Mouse (Mus musculus) embryonic facial prominence, embryonic 13.5 days (tissue): ENCODE results near the gene Gpc6. TPM values are rescaled to one million over a fixed set of nuclear protein-coding genes. Genes with fewer than 3 reads are reported as not detected.

Source experiments
- ATAC-seq: fragments of 200-750 bp; cut with Nextera tagmentation; 2 replicates; pipeline ENCODE4 v1.8.0; 2017; ENCODE audit warnings: low read depth; ENCODE audit not compliant: insufficient number of reproducible peaks, insufficient read depth, low FRiP score, low TSS enrichment
- H3K27ac ChIP-seq: fragments of 300-500 bp; sonication (generic); 2 replicates; pipeline ENCODE4 v1.5.1; 2015; ENCODE audit warnings: moderate library complexity, mild to moderate bottlenecking, inconsistent platforms
- H3K27me3 ChIP-seq: fragments of 300-500 bp; sonication (generic); 2 replicates; pipeline ENCODE4 v1.6.1; 2015; ENCODE audit warnings: mild to moderate bottlenecking, inconsistent platforms
- H3K36me3 ChIP-seq: fragments of 300-500 bp; sonication (generic); 2 replicates; pipeline ENCODE4 v1.6.1; 2015; ENCODE audit warnings: mild to moderate bottlenecking, inconsistent platforms
- H3K4me1 ChIP-seq: fragments of 300-500 bp; sonication (generic); 2 replicates; pipeline ENCODE4 v1.6.1; 2015; ENCODE audit warnings: inconsistent platforms
- H3K4me2 ChIP-seq: fragments of 300-500 bp; sonication (generic); 2 replicates; pipeline ENCODE4 v1.6.1; 2015; ENCODE audit warnings: moderate library complexity, mild to moderate bottlenecking, inconsistent platforms
- H3K4me3 ChIP-seq: fragments of 300-500 bp; sonication (generic); 2 replicates; pipeline ENCODE4 v1.5.1; 2015; ENCODE audit warnings: mild to moderate bottlenecking, inconsistent platforms
- H3K9ac ChIP-seq: fragments of 300-500 bp; sonication (generic); 2 replicates; pipeline ENCODE4 v1.6.1; 2015; ENCODE audit warnings: mild to moderate bottlenecking, inconsistent platforms
- H3K9me3 ChIP-seq: fragments of 300-500 bp; sonication (generic); 2 replicates; pipeline ENCODE4 v1.6.1; 2016; ENCODE audit warnings: inconsistent platforms
- WGBS: fragments of 180-500 bp; shearing (Covaris S2); methylation state at CpG from one replicate; pipeline ENCODE4 v1.1.7; 2015; ENCODE audit warnings: mixed read lengths; 5-methylcytosine and 5-hydroxymethylcytosine counted together
- polyA plus RNA-seq: library from polyadenylated mRNA; unstranded; fragments of >200 nt; fragmentation: Nextera tagmentation; extraction: Ambion mirVana; gene quantifications from 2 replicates; pipeline ENCODE4 v1.2.1, GENCODE M21; 2015

The Gpc6 gene
- polyA plus RNA-seq, 1 experiment from 2014 or later = 57.7 TPM

GRCm38 (mm10) chr14:117581740-117582139 lies 656.6 kb downstream of the Gpc6 start:
- no peak for ATAC-seq
- Histone ChIP-seq H3K9ac (no peak overlapping the region), H3K4me1 (no peaks in the 10 kb centered on the region), H3K27me3 (no peaks in the 10 kb centered on the region), H3K4me2 (no peak overlapping the region), H3K4me3 (no peak overlapping the region), H3K27ac (no peak overlapping the region), H3K36me3 (no peaks in the 10 kb centered on the region), H3K9me3 (no peaks in the 10 kb centered on the region)
- 90% methylated on average over 6 of the region's 6 CpGs for WGBS

DNA sequence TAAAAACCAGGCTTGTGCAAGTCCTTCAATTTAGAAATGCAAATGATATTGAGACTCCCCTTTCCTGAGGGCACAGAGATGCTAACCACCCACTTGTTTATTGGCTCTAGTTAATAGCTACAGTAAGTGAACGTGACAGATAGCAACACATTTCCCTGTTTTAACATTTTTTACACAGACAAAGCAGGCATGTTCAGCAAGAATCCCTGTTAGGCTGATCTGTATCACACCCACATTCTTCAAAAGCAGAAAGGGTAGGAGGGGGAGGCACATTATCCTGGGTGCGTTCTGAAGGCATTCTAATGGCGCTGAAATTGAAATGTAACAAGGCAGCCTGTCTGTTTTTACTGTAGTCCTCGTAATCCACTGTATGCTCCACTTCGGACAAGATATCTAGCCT lies 674.6 kb downstream of the Gpc6 start:
- Histone ChIP-seq H3K9ac (no peak overlapping the region), H3K4me3 (no peak overlapping the region), H3K27ac (no peak overlapping the region), H3K4me1 (no peaks in the 10 kb centered on the region), H3K4me2 (no peak overlapping the region), H3K36me3 (no peaks in the 10 kb centered on the region), H3K27me3 (no peaks in the 10 kb centered on the region), H3K9me3 (no peaks in the 10 kb centered on the region)
- no peak for ATAC-seq
- WGBS = 67% methylated on average over 5 of the region's 5 CpGs

DNA sequence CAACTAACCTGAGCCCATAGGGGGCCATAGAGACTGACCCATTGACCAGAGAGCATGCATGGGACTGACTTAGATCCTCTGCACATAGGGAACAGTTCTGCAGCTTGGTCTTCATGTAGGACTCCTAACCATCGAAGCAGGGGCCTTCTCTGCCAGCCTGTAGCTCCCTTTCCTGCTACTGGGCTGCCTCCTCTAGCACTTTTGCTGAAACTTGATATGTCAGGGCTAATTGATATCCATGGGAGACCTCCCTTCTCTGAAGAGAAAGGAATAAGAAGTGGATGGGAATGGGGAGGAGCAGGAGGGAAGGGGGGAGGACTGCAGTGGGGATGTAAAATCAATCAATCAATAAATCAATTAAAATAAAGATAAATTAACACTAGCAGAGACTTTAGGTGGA lies 678.7 kb downstream of the Gpc6 start:
- H3K4me1 ChIP-seq = no peaks in the 10 kb centered on the region
- WGBS = 56% methylated on average over 1 of the region's 1 CpGs
- no peak overlapping the region for H3K4me3 ChIP-seq

GRCm38 (mm10) chr14:117605750-117606149 lies 680.6 kb downstream of the Gpc6 start:
- no peaks in the 10 kb centered on the region for H3K36me3 ChIP-seq
- no peaks in the 10 kb centered on the region for H3K4me1 ChIP-seq
- H3K27ac ChIP-seq = no peak overlapping the region
- no peak overlapping the region for H3K4me3 ChIP-seq
- no peak overlapping the region for H3K4me2 ChIP-seq
- no peaks in the 10 kb centered on the region for H3K27me3 ChIP-seq
- ATAC-seq = no peak
- WGBS = 84% methylated on average over 2 of the region's 2 CpGs
- no peak overlapping the region for H3K9ac ChIP-seq
- H3K9me3 ChIP-seq = no peaks in the 10 kb centered on the region

More for the DNA sequence above, 678.7 kb downstream of the Gpc6 start:
- Histone ChIP-seq H3K27ac (no peak overlapping the region), H3K4me2 (no peak overlapping the region), H3K36me3 (no peaks in the 10 kb centered on the region), H3K9me3 (no peaks in the 10 kb centered on the region), H3K27me3 (no peaks in the 10 kb centered on the region), H3K9ac (no peak overlapping the region)
- ATAC-seq = no peak

- Histone ChIP-seq H3K9ac (no peak overlapping the region), H3K27ac (no peak overlapping the region), H3K4me2 (no peak overlapping the region), H3K36me3 (no peaks in the 10 kb centered on the region), H3K4me1 (0 out of 2 replicates have a peak, but pooled peaks cover 2% of the 10 kb centered on the region), H3K27me3 (no peaks in the 10 kb centered on the region), H3K9me3 (no peaks in the 10 kb centered on the region), H3K4me3 (no peak overlapping the region)
- ATAC-seq = no peak
- 19% methylated on average over 3 of the region's 3 CpGs for WGBS
Measured at GRCm38 (mm10) chr14:117611113-117611512, 686.0 kb downstream of the Gpc6 start.

- no peak overlapping the region for H3K4me3 ChIP-seq
- no peak overlapping the region; the same call in 1 of the 2 replicates for H3K27ac ChIP-seq
- H3K4me1 ChIP-seq = peaks cover 9% of the 10 kb centered on the region
- no peaks in the 10 kb centered on the region for H3K36me3 ChIP-seq
- H3K9me3 ChIP-seq = no peaks in the 10 kb centered on the region
- H3K9ac ChIP-seq = no peak overlapping the region
- no peak for ATAC-seq
- H3K27me3 ChIP-seq = no peaks in the 10 kb centered on the region
- 56% methylated on average over 9 of the region's 9 CpGs for WGBS
- no peak overlapping the region for H3K4me2 ChIP-seq
Measured at GRCm38 (mm10) chr14:117625100-117625710, 700.1 kb downstream of the Gpc6 start.

GRCm38 (mm10) chr14:117634238-117634940 lies 709.3 kb downstream of the Gpc6 start:
- Histone ChIP-seq H3K27ac (no peak overlapping the region), H3K4me3 (no peak overlapping the region), H3K9me3 (no peaks in the 10 kb centered on the region), H3K9ac (no peak overlapping the region), H3K4me1 (no peaks in the 10 kb centered on the region), H3K4me2 (no peak overlapping the region), H3K27me3 (no peaks in the 10 kb centered on the region), H3K36me3 (no peaks in the 10 kb centered on the region)
- no peak for ATAC-seq
- WGBS = 61% methylated on average over 14 of the region's 14 CpGs

DNA sequence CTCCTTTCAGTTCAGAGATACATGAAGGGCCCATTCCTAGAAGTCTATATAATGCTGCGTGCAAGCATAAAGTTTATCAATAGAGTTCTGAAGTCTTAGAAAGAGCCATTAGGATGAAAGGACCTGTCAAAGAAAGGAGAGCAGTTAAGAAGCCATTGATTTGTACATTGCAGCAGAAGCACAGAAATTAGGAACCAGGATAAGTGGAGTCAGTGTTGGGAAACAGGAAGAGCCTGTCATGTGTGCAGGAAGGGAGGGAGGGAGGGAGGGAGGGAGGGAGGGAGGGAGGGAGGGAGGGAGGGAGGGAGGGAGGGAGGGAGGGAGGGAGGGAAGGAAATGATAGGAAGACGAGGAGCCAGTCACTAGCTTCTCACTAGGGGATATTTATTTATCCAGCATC lies 716.7 kb downstream of the Gpc6 start:
- WGBS = 81% methylated on average over 2 of the region's 2 CpGs
- no peaks in the 10 kb centered on the region for H3K9me3 ChIP-seq
- H3K27ac ChIP-seq = no peak overlapping the region
- no peaks in the 10 kb centered on the region for H3K36me3 ChIP-seq
- ATAC-seq = no peak
- H3K27me3 ChIP-seq = no peaks in the 10 kb centered on the region
- H3K4me2 ChIP-seq = no peak overlapping the region
- no peaks in the 10 kb centered on the region for H3K4me1 ChIP-seq
- no peak overlapping the region for H3K4me3 ChIP-seq
- no peak overlapping the region for H3K9ac ChIP-seq

GRCm38 (mm10) chr14:117643069-117643468 lies 718.0 kb downstream of the Gpc6 start:
- Histone ChIP-seq H3K9me3 (no peaks in the 10 kb centered on the region), H3K27me3 (no peaks in the 10 kb centered on the region), H3K36me3 (no peaks in the 10 kb centered on the region), H3K4me3 (no peak overlapping the region), H3K27ac (no peak overlapping the region), H3K9ac (no peak overlapping the region), H3K4me2 (no peak overlapping the region), H3K4me1 (no peaks in the 10 kb centered on the region; the same call in 1 of the 2 replicates)
- ATAC-seq = no peak
- WGBS = 83% methylated on average over 1 of the region's 1 CpGs

- no peak for ATAC-seq
Measured at GRCm38 (mm10) chr14:117648199-117648960, 723.3 kb downstream of the Gpc6 start.

DNA sequence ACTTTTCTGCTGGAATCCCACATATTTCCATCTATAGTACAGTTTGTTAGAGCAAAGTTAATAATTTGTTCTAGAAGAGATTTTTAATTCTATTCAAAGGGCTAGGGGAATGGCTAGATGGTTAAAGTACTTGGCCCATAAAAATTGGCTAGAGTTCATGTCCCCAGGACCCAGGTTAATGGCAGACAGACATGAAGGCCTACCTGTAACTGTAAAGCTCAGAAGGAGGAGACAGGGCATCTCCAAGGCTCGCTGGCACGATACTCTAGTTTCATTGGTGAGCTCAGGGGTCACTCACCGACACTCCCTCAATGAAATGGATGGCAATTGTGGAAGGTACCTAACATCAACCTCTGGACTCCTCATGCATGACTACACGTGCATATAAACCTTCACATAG lies 725.0 kb downstream of the Gpc6 start:
- Histone ChIP-seq H3K9ac (no peak overlapping the region), H3K4me3 (no peak overlapping the region), H3K9me3 (no peaks in the 10 kb centered on the region), H3K27me3 (no peaks in the 10 kb centered on the region), H3K36me3 (no peaks in the 10 kb centered on the region), H3K4me1 (peaks cover 10% of the 10 kb centered on the region), H3K27ac (no peak overlapping the region), H3K4me2 (no peak overlapping the region)
- 97% methylated on average over 4 of the region's 4 CpGs for WGBS
- no peak for ATAC-seq

More at GRCm38 (mm10) chr14:117648199-117648960, 723.3 kb downstream of the Gpc6 start:
- no peak overlapping the region for H3K4me3 ChIP-seq
- no peaks in the 10 kb centered on the region for H3K27me3 ChIP-seq
- no peak overlapping the region for H3K27ac ChIP-seq
- 56% methylated on average over 9 of the region's 9 CpGs for WGBS
- H3K4me2 ChIP-seq = no peak overlapping the region
- H3K9me3 ChIP-seq = no peaks in the 10 kb centered on the region
- no peak overlapping the region for H3K9ac ChIP-seq
- H3K4me1 ChIP-seq = peaks cover 10% of the 10 kb centered on the region
- no peaks in the 10 kb centered on the region for H3K36me3 ChIP-seq

DNA sequence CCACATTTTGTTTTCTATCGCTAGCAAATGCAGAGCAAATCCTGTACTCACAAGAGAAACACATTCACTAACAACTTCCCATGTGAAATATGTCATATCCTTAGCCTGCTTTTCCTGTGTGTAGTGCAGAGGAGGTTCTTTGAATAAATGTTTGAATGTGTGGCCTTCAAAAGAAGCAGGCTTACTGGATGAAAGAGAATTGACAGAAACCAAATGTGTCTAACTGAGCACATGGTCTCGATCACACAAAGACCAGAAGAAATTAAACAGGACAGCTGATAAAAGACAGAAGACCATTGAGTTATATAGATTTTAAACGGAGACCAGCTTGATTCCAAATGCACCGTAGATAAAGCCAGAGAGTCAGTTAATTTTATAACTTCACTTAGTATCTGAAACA lies 726.2 kb downstream of the Gpc6 start:
- Histone ChIP-seq H3K27me3 (no peaks in the 10 kb centered on the region), H3K9ac (no peak overlapping the region), H3K9me3 (no peaks in the 10 kb centered on the region), H3K4me1 (peaks cover 10% of the 10 kb centered on the region), H3K36me3 (no peaks in the 10 kb centered on the region), H3K4me2 (no peak overlapping the region), H3K4me3 (no peak overlapping the region), H3K27ac (no peak overlapping the region)
- no peak for ATAC-seq
- 38% methylated on average over 4 of the region's 4 CpGs for WGBS
